Mouse (Mus musculus) bone marrow macrophage, adult 2 months (primary cell): ENCODE data around the gene C130050O18Rik.

Experiments used
- CTCF ChIP-seq: IDR thresholded peaks from 2 replicates; pipeline ENCODE4 v1.5.1; 2012; ENCODE audit warnings: low read depth, mild to moderate bottlenecking, low read length, moderate library complexity
- POLR2A ChIP-seq: IDR thresholded peaks from 2 replicates; pipeline ENCODE4 v1.6.1; 2012; ENCODE audit warnings: mild to moderate bottlenecking, low read depth, low read length, borderline replicate concordance

DNA sequence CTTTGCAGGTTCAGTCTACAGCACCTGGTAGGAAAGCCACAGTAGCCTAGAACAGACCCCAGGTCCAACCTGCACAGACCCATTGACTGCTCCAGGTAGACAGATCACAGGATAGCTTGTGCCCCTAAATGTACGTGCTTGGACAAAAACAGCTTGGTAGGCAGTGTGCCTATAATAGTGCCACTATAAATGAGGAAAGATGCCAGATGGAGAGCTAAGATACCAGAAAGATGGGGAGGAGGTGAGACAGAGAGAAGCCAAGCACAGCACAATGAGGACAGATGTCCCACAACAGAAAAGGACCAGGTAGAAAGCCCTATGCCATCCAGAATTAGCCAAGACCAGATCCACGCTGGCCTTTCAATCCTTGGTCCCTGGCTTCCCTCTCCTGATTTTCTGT is 3.0 kb upstream of the C130050O18Rik start:
- no peak for TF ChIP-seq POLR2A
- no peak for TF ChIP-seq CTCF
